Mouse (Mus musculus): ENCODE data around the gene Reep3.

The Reep3 gene

DNA sequence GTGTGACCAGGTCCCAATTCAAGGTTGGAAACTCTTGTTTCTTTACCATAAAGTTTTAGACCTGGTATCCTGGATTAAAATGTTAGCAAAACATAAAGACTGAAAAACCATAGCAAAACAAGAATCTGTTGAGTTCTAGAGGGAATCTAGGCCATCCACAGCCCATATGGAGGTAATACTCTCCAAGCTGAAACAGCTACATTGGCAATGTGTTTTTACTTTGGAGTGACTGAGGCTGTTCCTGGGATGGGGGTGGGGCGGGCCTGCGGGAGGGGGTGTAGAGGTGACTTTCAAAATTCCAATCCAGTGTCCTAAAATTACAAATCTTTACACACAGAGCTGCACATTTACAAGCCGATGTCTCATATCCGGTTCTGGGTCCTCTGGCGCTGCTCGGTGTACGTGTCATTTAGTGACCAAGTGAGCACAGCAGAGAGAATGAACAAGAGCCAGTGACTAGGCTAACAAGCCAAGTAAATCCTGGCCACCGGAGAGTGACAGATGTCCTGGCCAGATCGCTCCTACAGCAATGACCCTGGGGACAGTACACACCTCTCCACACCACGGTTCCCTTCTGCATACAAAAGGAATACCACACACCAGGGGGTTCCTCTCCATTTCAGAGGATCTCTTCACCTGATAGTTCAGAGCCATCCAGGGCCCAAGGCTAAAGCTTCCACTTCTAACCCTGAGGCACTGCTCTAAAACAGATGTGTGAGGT lies 13.1 kb downstream of the Reep3 start:
- no peak for DNase-seq (ENCODE audit: low spot score in 2 of 2)

GRCm38 (mm10) chr10:67082531-67082930 lies 14.2 kb downstream of the Reep3 start:
- no peak for DNase-seq (ENCODE audit: low spot score in 2 of 2)

- DNase-seq (ENCODE audit: low spot score in 2 of 2): no peak
These were observed 15.3 kb downstream of the Reep3 start for GRCm38 (mm10) chr10:67081206-67082007.

- no peak for DNase-seq (ENCODE audit: low spot score in 2 of 2)
These were observed 17.7 kb downstream of the Reep3 start for GRCm38 (mm10) chr10:67079030-67079429.

DNA sequence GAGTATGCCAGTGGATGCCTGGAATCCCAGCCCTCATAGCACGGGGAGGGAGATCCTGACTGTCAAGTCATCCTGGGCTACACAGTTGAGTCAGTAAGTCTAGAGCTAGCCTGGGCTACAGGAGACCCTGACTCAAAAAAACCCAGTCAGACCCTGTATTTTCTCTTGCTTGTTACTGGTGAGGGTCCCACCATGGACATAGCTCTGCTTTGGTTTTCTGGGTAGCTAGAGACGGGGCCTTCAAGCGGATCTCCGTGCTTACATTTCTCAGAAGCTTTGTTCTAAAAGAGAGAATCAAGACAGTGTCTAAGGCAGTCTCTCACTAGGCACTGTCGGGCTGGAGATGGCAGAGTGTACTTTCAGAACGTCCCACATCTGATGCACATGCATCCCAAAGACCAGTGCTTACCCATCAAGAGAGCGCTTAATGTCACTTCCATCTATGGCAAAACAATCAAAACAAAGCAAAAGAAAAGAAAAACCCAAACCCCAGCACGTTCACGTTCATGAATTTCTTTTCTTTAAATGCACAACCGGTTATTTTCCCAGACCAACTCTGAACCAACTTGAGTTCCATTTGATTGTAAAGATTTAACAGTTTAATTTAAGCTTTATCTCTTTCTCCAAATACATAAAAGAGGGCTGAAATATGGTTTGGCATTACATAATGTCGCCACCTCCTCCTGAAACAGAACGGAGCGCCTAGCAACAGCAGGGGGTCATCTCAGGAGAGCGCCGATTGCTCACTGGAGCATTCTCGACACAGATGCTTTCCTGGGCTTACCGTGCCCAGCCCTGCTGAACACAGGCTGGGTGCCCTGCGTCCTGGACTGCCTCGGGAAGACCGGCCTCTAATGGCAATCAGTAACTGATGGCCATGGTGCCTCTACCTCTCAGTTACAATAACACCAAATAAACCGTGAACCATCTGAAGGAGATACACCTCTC lies 20.5 kb downstream of the Reep3 start:
- DNase-seq (ENCODE audit: low spot score in 2 of 2): no peak

- DNase-seq (ENCODE audit: low spot score in 2 of 2): no peak
These were observed 23.2 kb downstream of the Reep3 start for GRCm38 (mm10) chr10:67073577-67073976.

GRCm38 (mm10) chr10:67072600-67072999 lies 24.1 kb downstream of the Reep3 start:
- no peak for DNase-seq (ENCODE audit: low spot score in 2 of 2)

DNA sequence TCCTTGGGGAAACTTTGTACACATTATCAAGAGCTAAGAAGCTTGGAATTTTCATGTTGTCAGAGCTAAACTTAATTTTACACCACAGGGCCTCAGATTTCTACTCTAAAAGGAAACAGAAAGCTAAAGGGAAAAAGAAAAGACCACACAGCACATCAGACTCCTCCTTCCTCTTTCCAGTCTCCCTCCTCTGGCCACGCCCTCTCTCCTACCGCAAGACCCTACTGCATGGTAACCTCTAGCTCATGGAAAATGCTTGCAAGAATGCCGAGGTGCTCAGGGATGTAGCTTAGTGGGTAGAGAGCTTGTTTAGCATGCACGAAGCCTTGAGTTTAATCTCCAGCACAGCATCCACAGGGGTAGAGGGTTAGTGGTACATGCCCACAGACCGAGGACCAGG lies 24.9 kb downstream of the Reep3 start:
- DNase-seq (ENCODE audit: low spot score in 2 of 2): no peak

DNA sequence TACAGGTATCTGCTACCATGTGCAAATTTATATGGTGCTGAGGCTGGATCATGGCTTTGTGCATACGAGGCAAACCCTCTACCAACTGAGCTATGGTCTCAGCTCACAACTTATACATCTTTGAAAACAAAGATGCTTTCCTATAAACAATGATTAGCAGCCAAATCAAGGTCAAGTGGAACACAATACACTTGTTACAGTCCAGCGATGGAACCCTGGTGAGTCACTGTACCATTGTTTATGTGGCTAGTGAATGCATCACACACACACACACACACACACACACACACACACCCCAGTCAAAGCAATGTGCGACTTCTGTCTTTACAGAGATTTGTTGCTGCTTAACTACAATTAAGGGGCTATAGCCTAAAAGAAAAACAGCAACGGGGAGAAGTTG lies 25.4 kb downstream of the Reep3 start:
- DNase-seq (ENCODE audit: low spot score in 2 of 2): no peak

GRCm38 (mm10) chr10:67069013-67069412 lies 27.7 kb downstream of the Reep3 start:
- no peak for DNase-seq (ENCODE audit: low spot score in 2 of 2)

DNA sequence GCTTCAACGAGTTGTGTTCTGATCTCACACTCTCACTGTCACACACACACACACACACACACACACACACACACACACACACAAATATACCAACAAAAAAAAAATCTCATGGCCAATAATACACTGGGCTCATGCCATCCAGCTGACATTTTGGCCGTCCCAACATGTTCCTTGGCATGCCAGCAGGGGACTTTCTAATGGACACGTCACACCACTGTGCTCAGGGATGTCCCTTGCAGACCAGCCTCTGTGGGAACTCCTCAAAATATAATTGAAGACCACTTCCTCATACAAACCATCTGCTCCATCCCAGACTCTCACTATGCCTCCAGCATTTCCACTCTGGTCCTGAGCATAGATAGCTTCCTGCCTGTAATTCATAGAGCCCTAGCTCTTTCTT lies 30.3 kb downstream of the Reep3 start:
- no peak for DNase-seq (ENCODE audit: low spot score in 2 of 2)

DNA sequence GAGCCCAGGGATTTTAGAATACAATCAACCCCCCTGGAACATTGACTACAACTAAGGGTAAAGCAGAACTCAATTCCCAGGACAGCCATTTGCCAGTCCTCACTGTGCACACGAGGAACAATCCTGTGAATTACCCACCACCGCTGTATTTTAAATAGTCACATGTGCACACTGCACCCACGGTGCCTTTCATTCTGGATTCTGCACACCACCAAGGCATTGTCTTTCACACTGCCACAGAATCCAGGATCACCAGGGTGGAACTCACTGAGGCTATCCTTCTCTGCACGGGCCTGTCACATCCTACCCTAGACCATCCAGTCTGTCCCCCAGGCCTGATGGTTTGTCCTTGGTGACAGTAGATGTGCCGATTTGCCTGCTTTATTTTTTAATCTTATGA lies 30.8 kb downstream of the Reep3 start:
- DNase-seq (ENCODE audit: low spot score in 2 of 2): no peak

DNA sequence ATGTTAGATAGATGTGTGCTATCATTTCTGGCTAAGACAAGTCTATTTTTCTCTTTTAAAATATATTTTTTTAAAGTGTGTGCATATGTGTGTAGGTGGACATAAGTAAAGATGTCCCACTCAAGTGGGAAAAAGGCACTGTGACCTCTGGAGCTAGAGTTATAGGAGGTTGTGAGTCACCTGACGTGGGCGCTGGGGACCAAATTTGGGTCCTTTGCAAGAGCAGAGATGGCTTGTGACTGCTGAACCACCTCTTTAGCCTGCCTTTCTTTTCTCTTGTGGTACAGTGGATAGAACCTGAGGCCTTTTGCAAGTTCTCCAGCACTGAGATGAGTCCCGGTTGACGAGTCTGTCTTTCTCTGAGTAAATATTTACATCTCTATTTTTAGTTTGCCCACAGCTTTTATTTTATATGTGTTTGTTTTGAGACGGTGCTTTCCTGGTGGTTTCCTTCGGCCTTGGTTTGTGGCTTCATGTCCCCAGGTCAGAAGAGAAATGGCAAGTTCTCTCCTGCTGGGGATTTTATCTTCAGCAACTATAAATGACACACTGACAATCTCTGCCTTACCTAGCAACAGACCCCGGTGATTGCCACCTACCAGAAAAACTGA lies 31.4 kb downstream of the Reep3 start:
- no peak for DNase-seq (ENCODE audit: low spot score in 2 of 2)

- DNase-seq (ENCODE audit: low spot score in 2 of 2): no peak
These were observed 34.9 kb downstream of the Reep3 start for GRCm38 (mm10) chr10:67061823-67062222.

- DNase-seq (ENCODE audit: low spot score in 2 of 2): no peak
These were observed 35.4 kb downstream of the Reep3 start for GRCm38 (mm10) chr10:67061367-67061801.

DNA sequence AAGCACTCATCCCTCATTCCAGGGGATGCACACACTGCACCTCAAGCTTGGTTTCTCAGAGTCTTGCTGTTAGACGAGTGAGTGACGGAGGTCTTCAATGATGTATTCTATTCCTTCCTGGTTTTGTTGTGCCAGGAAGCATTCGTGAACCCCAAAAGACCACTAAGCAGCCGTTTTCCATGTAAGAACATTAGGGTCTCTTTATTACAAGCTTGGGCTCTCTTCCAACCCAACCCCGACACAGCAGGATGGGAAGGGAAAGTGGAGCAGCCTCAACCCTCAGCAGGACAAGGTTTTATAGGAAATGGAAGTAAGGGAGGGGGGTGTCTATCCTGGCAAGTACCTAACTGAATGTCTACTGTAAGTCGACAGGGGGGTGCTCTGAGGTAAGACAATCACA lies 38.0 kb downstream of the Reep3 start:
- DNase-seq (ENCODE audit: low spot score in 2 of 2): no peak

GRCm38 (mm10) chr10:67058297-67058696 lies 38.4 kb downstream of the Reep3 start:
- DNase-seq (ENCODE audit: low spot score in 2 of 2): no peak

DNA sequence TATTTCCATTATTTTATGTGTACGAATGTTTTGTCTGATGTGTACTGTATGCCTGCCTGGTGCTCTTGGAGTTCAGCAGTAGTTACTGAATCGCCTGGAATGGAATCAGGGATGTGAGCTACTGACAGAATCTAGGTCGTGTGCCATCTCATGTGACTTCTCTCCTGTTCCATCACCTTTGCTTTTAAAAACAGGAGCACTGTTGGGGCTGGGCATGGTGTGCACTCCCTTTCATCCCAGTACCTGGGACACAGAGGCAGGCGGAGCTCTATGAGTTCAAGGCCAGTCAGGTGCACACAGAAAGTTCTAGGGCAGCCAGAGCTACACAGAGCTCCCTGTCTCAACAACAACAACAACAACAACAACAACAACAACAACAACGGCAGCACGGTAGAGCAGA lies 39.0 kb downstream of the Reep3 start:
- DNase-seq (ENCODE audit: low spot score in 2 of 2): no peak

DNA sequence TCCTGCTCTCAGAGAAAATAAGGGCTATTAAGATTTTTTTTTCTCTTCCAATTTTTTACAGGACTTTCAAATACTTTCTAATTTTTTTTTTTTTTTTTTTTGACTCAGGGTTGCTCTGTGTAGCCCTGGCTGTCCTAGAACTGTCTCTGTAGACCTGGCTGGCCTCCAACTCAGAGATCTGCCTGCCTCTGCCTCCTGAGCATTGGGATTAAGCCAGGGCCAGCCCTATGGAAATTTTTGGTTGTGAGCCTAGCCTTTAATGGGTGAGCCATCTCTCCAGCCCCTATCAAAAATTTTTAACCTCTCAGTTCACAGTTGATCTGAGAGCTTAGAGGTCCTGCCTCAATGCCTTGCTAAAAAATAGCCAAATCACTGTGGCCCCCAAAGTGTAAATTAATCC lies 39.5 kb downstream of the Reep3 start:
- DNase-seq (ENCODE audit: low spot score in 2 of 2): no peak

- no peak for DNase-seq (ENCODE audit: low spot score in 2 of 2)
These were observed 40.6 kb downstream of the Reep3 start for GRCm38 (mm10) chr10:67055867-67056856.

Measured in spleen, postnatal 14 days (tissue).